Mouse (Mus musculus) heart, adult 2 months (tissue): ENCODE measurements around the gene 9130213A22Rik.

Experiments
- CTCF ChIP-seq: fragments of 200-600 bp; IDR thresholded peaks from 2 replicates; pipeline ENCODE4 v1.8.1; 2022; ENCODE audit warnings: antibody characterized with exemption, mild to moderate bottlenecking, moderate library complexity
- POLR2A ChIP-seq: fragments of 200-500 bp; IDR thresholded peaks from 2 replicates; pipeline ENCODE4 v1.6.1; 2011; ENCODE audit warnings: mild to moderate bottlenecking, low read depth, low read length, control low read depth; ENCODE audit not compliant: insufficient read depth

- no peak for TF ChIP-seq CTCF
- no peak for TF ChIP-seq POLR2A
Observed at GRCm38 (mm10) chr11:69080102-69080854, 42.1 kb downstream of the 9130213A22Rik start.
